Mouse (Mus musculus): ENCODE data around the gene Dnajc21.

DNA sequence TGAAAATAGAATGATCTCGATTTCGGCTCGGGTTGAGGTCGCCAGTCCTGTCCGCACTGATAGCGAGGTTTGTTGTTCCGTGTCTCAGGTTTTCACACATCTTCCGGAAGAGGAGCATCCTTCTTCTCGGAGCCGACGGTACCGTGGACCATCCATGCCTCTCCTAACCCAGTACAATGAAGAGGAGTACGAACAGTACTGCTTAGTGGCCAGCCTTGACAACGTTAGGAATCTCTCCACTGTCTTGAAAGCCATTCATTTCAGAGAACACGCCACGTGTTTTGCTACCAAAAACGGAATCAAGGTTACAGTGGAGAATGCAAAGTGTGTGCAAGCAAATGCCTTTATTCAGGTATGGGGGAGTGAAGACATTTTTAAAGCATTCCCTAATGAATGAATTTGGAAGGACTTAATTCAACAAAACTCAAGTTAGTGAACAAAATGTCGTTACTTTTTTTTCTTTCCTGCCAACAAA lies 16.1 kb upstream of the Dnajc21 start:
- TF ChIP-seq EP300 (IDR thresholded peaks at IDR 0.05; ENCODE audit: insufficient read depth, low read depth, low read length) (no peak), CTCF (IDR thresholded peaks at IDR 0.05) (no peak), POLR2A (IDR thresholded peaks at IDR 0.05; ENCODE audit: insufficient read depth, low read depth, low read length) (no peak)

Data from heart, adult 2 months (tissue).